Mouse (Mus musculus) CH12F3 (cell line): Measurements from ENCODE around the gene Eif2s3y.

ENCODE experiments used
- in situ Hi-C: fragments of 300-500 bp; cut with MboI; formaldehyde crosslinking; loops from 2 replicates; pipeline ENCODE4 v1.14.3; 2020; ENCODE audit warnings: low sequenced_read_pairs

The Eif2s3y gene

GRCm38 (mm10) chrY:1009882-1010751 is at the start of gene Eif2s3y:
Gene Eif2s3y, plus strand, starts transcription at chrY:1010543.
- in situ Hi-C loops, result no loop called here
